Mouse (Mus musculus): ENCODE measurements at regions not wholly inside any gene's neighbourhood (a gene's known extent, or its start where the extent isn't known, plus 50 kb on each side); places are given as distances from the start of the nearest gene placed in this dataset.

DNA sequence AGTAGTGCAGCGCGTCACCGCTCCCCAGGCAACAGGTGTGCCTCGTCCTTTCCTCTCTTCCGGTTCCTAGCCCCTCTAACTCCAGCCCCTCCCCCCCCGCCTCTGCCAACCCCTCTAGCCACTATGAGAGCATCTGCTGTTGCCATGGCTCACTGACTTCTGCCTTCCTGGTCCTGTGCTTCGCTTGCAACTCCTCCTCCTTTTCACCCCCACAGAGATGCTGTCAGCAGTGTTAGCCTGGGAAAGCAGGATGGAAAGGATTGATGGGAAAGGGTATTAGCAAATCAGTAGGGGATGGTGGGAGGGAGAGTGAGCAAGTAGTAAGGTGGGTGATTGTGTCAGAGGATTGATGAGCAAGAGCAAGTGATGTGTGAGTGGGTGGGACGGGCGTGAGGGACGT, 178.7 kb upstream of the Dnajc24 start:
- no peak for TF ChIP-seq CTCF (IDR thresholded peaks at IDR 0.05; ENCODE audit: low read depth)
- no peak for TF ChIP-seq EP300 (IDR thresholded peaks at IDR 0.05; ENCODE audit: low read depth)
